Mouse (Mus musculus) lung, postnatal 0 days (tissue): Measurements from ENCODE around the gene Pias1.

ENCODE experiments used
- CTCF ChIP-seq: IDR thresholded peaks from 2 replicates; pipeline ENCODE4 v1.5.1; 2016; ENCODE audit warnings: antibody characterized with exemption, mild to moderate bottlenecking
- EP300 ChIP-seq: IDR thresholded peaks from 2 replicates; pipeline ENCODE4 v1.6.1; 2016; ENCODE audit warnings: antibody characterized with exemption, mild to moderate bottlenecking, control low read depth

DNA sequence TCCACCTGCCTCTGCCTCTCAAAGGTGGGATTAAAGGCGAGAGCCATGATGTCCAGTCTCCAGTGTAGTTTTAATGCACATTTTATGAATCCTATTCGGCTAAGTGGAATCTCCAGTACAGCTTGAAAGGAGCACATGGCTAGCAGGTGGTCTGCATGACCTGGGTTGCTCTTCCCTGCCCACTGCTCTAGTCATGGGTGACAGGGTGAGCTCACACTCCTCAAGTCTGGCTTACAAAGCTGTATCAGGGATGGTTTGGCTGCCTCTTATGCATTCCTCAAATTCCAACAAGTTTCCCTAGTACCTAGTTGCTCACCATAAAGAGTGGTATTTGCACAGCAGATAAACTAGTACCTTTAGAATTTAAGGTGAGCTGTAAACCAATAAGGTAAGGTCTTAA lies 109.9 kb downstream of the Pias1 start:
- TF ChIP-seq CTCF (no peak), EP300 (no peak)
